Mouse (Mus musculus): ENCODE measurements around the gene Mrm1. TPM values are rescaled to one million over a fixed set of nuclear protein-coding genes. Genes with fewer than 3 reads are reported as not detected.

Gene Mrm1
- polyA plus RNA-seq, 1 experiment from 2014 or later, result 14.3 TPM

Other genes with a start within 250 kb of the Mrm1 start
- 4.4 and 4.7 TPM in 2 replicates for gene Dhrs11, start 9.5 kb upstream of the Mrm1 start, polyA plus RNA-seq (2015; fragmentation: Nextera tagmentation; extraction: Ambion mirVana)
- gene Ggnbp2, start 51.3 kb upstream of the Mrm1 start, polyA plus RNA-seq (2015; fragmentation: Nextera tagmentation; extraction: Ambion mirVana), result 72.0 and 73.8 TPM in 2 replicates
- gene Myo19, start 60.6 kb upstream of the Mrm1 start, polyA plus RNA-seq (2015; fragmentation: Nextera tagmentation; extraction: Ambion mirVana), result 4.7 and 6.9 TPM in 2 replicates
- 2.3 and 3.4 TPM in 2 replicates for gene Pigw, start 60.8 kb upstream of the Mrm1 start, polyA plus RNA-seq (2015; fragmentation: Nextera tagmentation; extraction: Ambion mirVana)
- gene Znhit3, start 96.9 kb upstream of the Mrm1 start, polyA plus RNA-seq (2015; fragmentation: Nextera tagmentation; extraction: Ambion mirVana), result 61.7 and 67.8 TPM in 2 replicates
- gene Car4, start 138.3 kb upstream of the Mrm1 start, polyA plus RNA-seq (2015; fragmentation: Nextera tagmentation; extraction: Ambion mirVana), result 1.9 and 2.7 TPM in 2 replicates